Mouse (Mus musculus) limb, embryonic 13.5 days (tissue): ENCODE results near the gene Engase. TPM values are rescaled to one million over a fixed set of nuclear protein-coding genes. Genes with fewer than 3 reads are reported as not detected.

ENCODE experiments used
- ATAC-seq: fragments of 200-750 bp; cut with Nextera tagmentation; 2 replicates; pipeline ENCODE4 v1.8.0; 2017; ENCODE audit warnings: low read depth, moderate number of reproducible peaks, moderate TSS enrichment; ENCODE audit not compliant: low FRiP score
- H3K27ac ChIP-seq: fragments of 300-500 bp; sonication (generic); 2 replicates; pipeline ENCODE4 v1.5.1; 2015; ENCODE audit warnings: inconsistent platforms, mild to moderate bottlenecking, moderate library complexity
- H3K27me3 ChIP-seq: fragments of 300-500 bp; sonication (generic); 2 replicates; pipeline ENCODE4 v1.6.1; 2015; ENCODE audit warnings: mild to moderate bottlenecking, inconsistent platforms
- H3K36me3 ChIP-seq: fragments of 300-500 bp; sonication (generic); 2 replicates; pipeline ENCODE4 v1.6.1; 2015; ENCODE audit warnings: inconsistent platforms, mild to moderate bottlenecking, moderate library complexity
- H3K4me1 ChIP-seq: fragments of 300-500 bp; sonication (generic); 2 replicates; pipeline ENCODE4 v1.6.1; 2015; ENCODE audit warnings: inconsistent platforms
- H3K4me2 ChIP-seq: fragments of 300-500 bp; sonication (generic); replicated peaks from 2 replicates; pipeline ENCODE4 v1.6.1; 2015; ENCODE audit warnings: inconsistent platforms, mild to moderate bottlenecking, moderate library complexity
- H3K4me3 ChIP-seq: fragments of 300-500 bp; sonication (generic); 2 replicates; pipeline ENCODE4 v1.5.1; 2015; ENCODE audit warnings: moderate library complexity, mild to moderate bottlenecking, inconsistent platforms
- H3K9ac ChIP-seq: fragments of 300-500 bp; sonication (generic); 2 replicates; pipeline ENCODE4 v1.6.1; 2015; ENCODE audit warnings: mild to moderate bottlenecking, inconsistent platforms
- H3K9me3 ChIP-seq: fragments of 300-500 bp; sonication (generic); 2 replicates; pipeline ENCODE4 v1.6.1; 2016; ENCODE audit warnings: inconsistent platforms
- WGBS: fragments of 180-500 bp; shearing (Covaris S2); methylation state at CpG from one replicate; pipeline ENCODE4 v1.1.7; 2015; 5-methylcytosine and 5-hydroxymethylcytosine counted together
- polyA plus RNA-seq: library from polyadenylated mRNA; unstranded; fragments of >200 nt; fragmentation: Nextera tagmentation; extraction: Ambion mirVana; gene quantifications from 2 replicates; pipeline ENCODE4 v1.2.1, GENCODE M21; 2015

The Engase gene
- polyA plus RNA-seq, 1 experiment from 2014 or later = 5.5 TPM

DNA sequence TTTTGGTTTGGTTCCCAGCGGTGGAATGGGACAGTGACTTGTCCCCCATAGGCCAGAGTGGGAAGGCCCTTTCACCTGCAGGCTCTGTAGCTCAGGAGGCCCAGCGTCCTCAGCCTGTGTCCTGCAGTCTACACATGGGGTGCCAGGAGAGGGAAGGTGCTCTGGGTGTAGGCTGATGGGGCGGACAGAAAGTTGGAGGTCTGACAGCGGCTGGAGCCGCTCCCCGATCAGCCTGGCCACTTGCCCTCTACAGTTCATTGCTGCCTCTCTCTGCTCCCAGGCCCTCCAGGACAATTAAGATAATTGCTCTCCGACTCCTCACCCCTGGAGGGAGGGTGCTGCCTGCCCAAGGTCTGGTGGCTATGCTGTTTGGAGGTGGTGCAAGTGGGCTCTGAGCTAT, 42.1 kb downstream of the Engase start:
- Histone ChIP-seq H3K9ac (no peak overlapping the region), H3K9me3 (no peaks in the 10 kb centered on the region), H3K27ac (no peak overlapping the region), H3K4me2 (no peak overlapping the region), H3K4me3 (no peak overlapping the region), H3K4me1 (peaks cover 4% of the 10 kb centered on the region), H3K27me3 (peaks cover 10% of the 10 kb centered on the region), H3K36me3 (no peaks in the 10 kb centered on the region)
- 62% methylated on average over 7 of the region's 7 CpGs for WGBS
- no peak for ATAC-seq

DNA sequence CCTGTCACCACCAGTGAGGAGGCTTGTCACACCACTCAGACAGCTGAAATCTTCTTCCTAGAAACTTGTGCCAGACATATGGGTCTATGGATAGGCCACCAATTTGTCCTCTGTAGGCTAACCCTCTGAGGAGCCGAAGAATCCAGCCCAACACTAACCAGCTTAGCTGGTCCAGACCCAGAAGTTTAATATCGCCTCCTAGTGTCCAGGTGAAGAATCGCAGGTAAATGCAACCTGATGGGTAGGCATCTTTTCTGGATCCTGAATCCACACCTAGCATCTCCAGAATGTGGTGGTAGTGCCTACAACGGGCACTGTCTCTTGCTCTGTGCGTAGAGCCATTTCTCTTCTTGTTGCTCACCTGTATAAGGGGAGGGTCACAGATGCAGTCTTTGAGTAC, 43.6 kb downstream of the Engase start:
- peaks cover 3% of the 10 kb centered on the region; the same call in 1 of the 2 replicates for H3K27me3 ChIP-seq
- no peak overlapping the region for H3K27ac ChIP-seq
- ATAC-seq = no peak
- no peak overlapping the region for H3K4me2 ChIP-seq
- no peaks in the 10 kb centered on the region for H3K4me1 ChIP-seq
- H3K36me3 ChIP-seq = no peaks in the 10 kb centered on the region
- H3K9ac ChIP-seq = no peak overlapping the region
- no peak overlapping the region for H3K4me3 ChIP-seq
- H3K9me3 ChIP-seq = no peaks in the 10 kb centered on the region
- 61% methylated on average over 5 of the region's 5 CpGs for whole genome bisulfite sequencing

DNA sequence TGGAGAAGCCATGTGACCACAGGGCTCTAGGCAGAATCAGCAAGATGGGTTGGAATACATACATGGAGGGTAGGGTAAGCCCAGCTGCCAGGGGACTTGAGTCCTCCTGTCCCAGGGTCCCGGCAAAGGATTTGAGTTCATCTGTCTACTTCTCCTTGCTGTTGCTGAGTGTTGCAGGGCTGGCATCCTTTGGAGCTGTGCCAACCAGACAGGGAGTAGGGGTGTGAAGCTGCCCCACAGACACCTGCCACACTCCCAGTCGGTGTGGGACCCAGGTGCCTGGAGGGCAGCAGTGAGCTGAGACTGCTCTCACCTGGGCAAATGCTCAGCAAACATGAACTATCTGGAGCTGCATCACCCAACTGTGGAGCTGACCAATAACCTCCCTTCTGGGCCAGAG, 44.3 kb downstream of the Engase start:
- Histone ChIP-seq H3K4me2 (no peak overlapping the region), H3K9me3 (no peaks in the 10 kb centered on the region), H3K4me3 (no peak overlapping the region), H3K36me3 (no peaks in the 10 kb centered on the region), H3K9ac (no peak overlapping the region), H3K27ac (no peak overlapping the region), H3K4me1 (no peaks in the 10 kb centered on the region), H3K27me3 (peaks cover 3% of the 10 kb centered on the region; the same call in 1 of the 2 replicates)
- ATAC-seq = no peak
- WGBS = 85% methylated on average over 2 of the region's 2 CpGs

DNA sequence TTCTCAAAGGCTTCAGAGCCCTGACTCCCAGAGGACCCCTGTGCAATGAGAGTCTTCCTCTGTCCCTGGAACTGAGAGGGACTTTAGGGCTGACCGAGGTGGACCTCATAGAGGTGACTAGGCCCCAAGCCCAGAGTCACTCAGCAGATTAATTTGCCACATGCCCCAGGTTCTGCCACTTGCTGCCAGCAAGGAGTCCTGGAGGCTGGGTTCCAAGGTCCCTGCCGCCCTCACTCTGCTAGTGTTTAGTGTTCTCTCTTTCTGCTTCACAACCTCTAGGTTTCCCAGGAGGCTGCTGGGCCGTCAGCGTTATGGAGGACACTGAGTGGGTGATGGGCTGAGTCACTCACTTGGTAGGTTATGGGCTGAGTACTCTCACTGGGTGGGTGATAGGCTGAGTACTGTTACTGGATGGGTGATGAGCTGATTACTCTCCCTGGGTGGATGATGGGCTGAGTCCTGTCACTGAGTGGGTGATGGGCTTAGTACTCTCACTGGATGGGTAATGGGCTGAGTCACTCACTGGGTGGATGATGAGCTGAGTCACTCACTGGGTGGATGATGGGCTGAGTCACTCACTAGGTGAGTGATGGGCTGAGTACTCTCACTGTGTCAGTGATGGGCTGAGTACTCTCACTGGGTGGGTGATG, 47.0 kb downstream of the Engase start:
- H3K4me3 ChIP-seq = no peak overlapping the region
- 85% methylated on average over 4 of the region's 4 CpGs for WGBS
- H3K9ac ChIP-seq = no peak overlapping the region
- peaks cover 5% of the 10 kb centered on the region; the same call in 1 of the 2 replicates for H3K27me3 ChIP-seq
- H3K36me3 ChIP-seq = no peaks in the 10 kb centered on the region
- no peak overlapping the region for H3K27ac ChIP-seq
- ATAC-seq = no peak
- no peaks in the 10 kb centered on the region for H3K4me1 ChIP-seq
- no peaks in the 10 kb centered on the region for H3K9me3 ChIP-seq
- no peak overlapping the region for H3K4me2 ChIP-seq

DNA sequence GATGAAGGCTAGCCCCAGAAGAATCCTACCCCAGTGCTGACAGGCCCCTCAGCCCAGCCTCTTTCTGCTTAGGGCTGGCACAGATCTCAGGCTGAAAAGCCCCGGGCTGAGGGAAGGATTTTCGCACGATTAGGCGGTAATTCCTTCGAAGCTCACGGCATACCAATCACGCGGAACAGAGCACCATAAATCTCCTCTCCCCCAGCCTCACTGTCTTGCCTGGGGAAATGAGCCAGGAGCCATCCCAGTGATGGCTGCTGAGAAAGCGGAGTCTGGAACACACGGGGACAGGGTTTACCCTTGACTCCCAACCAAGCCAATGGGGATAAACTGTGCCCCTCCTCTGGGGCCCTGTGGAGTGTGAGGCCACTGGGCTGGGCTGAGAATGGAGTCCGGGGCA, 48.4 kb downstream of the Engase start:
- peaks cover 5% of the 10 kb centered on the region; the same call in 1 of the 2 replicates for H3K27me3 ChIP-seq
- H3K4me1 ChIP-seq = no peaks in the 10 kb centered on the region
- no peak overlapping the region for H3K9ac ChIP-seq
- H3K9me3 ChIP-seq = no peaks in the 10 kb centered on the region
- no peaks in the 10 kb centered on the region for H3K36me3 ChIP-seq
- WGBS = 34% methylated on average over 11 of the region's 11 CpGs
- H3K4me3 ChIP-seq = no peak overlapping the region
- H3K4me2 ChIP-seq = no peak overlapping the region
- no peak overlapping the region for H3K27ac ChIP-seq
- no peak for ATAC-seq

DNA sequence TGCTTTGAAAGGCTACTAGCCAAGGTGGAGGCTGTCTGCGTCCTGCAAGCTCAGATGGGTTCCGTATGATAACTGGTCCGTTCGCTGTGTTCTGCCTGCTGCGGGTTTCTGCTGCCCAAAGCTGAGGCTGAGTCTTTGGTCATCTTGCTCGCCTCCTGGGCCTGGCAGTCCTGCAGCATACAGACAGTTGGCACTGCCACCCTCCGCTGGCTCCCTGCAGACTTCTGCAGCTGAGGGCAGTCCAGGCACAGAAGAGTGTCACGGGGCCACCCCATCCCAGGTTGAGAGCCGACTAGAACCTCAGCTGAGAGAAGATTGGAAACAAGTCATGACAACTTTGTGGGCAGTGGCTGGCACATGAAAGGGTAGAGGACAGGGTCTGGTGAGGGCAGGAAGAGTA, 52.1 kb downstream of the Engase start:
- Histone ChIP-seq H3K4me2 (no peak overlapping the region), H3K9ac (no peak overlapping the region), H3K9me3 (no peaks in the 10 kb centered on the region), H3K4me1 (peaks cover 3% of the 10 kb centered on the region), H3K36me3 (no peaks in the 10 kb centered on the region), H3K27me3 (peaks cover 7% of the 10 kb centered on the region), H3K4me3 (no peak overlapping the region), H3K27ac (no peak overlapping the region)
- no peak for ATAC-seq
- WGBS = 85% methylated on average over 9 of the region's 9 CpGs

DNA sequence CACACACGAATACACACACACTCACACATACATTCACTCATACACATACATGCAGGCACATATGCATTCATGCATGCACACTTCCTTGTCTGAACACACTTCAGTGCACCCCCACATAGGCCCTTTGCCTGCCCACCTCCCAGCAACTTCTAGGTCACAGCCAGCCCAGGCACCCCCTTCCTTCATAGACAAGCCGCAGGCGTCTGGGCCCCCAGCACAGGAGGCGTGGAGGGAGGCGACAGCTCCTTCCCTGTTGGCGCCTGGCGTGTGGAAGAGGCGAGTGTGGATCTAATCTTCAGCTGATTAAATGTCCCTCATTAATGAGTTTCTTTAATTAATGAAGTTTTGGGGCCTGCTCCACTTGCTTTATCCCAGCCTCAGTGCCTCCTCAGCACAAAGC, 53.7 kb downstream of the Engase start:
- Histone ChIP-seq H3K4me2 (no peak overlapping the region), H3K9me3 (no peaks in the 10 kb centered on the region), H3K27me3 (peaks cover 17% of the 10 kb centered on the region), H3K36me3 (no peaks in the 10 kb centered on the region), H3K4me3 (no peak overlapping the region), H3K9ac (no peak overlapping the region), H3K27ac (no peak overlapping the region), H3K4me1 (peaks cover 10% of the 10 kb centered on the region)
- 76% methylated on average over 8 of the region's 8 CpGs for WGBS
- no peak for ATAC-seq

DNA sequence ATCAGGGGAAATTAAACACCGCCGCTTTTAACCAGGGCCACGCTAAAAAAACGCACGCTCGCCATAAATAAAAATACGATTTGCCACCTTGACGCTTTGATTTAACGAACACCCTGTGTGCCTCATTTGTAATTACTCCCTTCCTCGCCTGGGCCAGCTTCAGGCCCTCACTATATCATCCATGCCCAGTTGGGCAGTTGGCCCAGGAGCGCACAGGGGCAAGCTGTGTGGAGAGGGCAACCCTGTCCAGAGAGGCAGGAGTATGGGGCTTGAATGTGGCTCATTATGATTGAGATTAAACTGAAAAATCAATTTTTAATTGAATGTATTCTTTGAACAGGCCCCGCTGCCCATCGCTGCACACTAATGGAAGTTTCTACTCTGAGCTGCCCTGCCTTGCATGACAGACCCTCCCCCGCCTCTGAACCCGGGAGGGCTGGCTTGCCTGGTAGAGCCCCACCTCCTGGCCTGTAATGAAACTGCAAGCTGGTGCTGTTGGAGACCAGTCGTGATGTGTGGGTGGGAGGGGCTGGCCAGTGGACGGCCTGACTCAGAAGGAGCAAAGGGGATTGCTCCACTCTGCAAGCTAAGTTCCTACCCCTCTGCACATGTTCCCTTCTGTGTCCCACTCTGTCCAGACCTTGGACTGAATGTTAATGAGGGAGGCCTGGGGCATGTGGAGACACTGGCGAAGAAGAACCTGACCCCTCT, 57.9 kb downstream of the Engase start:
- peaks cover 12% of the 10 kb centered on the region for H3K27me3 ChIP-seq
- peaks cover 10% of the 10 kb centered on the region for H3K4me1 ChIP-seq
- H3K9ac ChIP-seq = no peak overlapping the region
- H3K27ac ChIP-seq = no peak overlapping the region
- H3K4me3 ChIP-seq = no peak overlapping the region
- no peak; the same call in 1 of the 2 replicates for ATAC-seq
- WGBS = 19% methylated on average over 18 of the region's 18 CpGs
- no peaks in the 10 kb centered on the region for H3K9me3 ChIP-seq
- no peaks in the 10 kb centered on the region for H3K36me3 ChIP-seq
- no peak overlapping the region for H3K4me2 ChIP-seq

DNA sequence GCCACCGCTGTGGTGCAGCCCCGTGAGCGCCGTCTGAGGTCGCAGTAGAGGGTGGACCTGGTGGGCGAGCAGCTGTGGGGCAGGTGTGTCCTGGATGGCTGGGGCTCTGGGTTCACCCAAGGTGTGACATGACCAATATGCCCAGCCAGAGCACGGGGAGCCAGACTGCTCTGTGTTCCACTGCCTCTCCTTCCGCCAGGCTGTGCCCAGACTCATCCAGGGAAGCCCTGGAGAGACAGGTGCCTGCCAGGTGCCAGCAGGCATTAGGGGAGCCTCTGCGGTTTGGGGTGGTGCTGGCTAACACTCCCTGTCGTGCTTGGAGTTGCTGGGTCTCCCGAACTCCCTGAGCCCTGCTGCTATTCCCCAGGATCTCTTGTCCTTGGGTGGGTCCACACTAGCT, 61.4 kb downstream of the Engase start:
- ATAC-seq = no peak
- peaks cover 7% of the 10 kb centered on the region for H3K4me1 ChIP-seq
- no peak overlapping the region for H3K4me2 ChIP-seq
- peaks cover 16% of the 10 kb centered on the region for H3K27me3 ChIP-seq
- H3K36me3 ChIP-seq = no peaks in the 10 kb centered on the region
- H3K27ac ChIP-seq = no peak overlapping the region
- no peak overlapping the region for H3K4me3 ChIP-seq
- WGBS = 79% methylated on average over 11 of the region's 11 CpGs
- no peaks in the 10 kb centered on the region for H3K9me3 ChIP-seq
- H3K9ac ChIP-seq = no peak overlapping the region

Other genes starting within 250 kb of the Engase start
- 15.9 and 17.1 TPM in 2 replicates for gene Cyth1, start 228.2 kb upstream of the Engase start, polyA plus RNA-seq
- 22.1 and 25.0 TPM in 2 replicates for gene Usp36, start 186.6 kb upstream of the Engase start, polyA plus RNA-seq
- gene Cep295nl, start 134.3 kb upstream of the Engase start, polyA plus RNA-seq = 0.55 and 0.86 TPM in 2 replicates
- gene Timp2, start 121.1 kb upstream of the Engase start, polyA plus RNA-seq = 115 and 116 TPM in 2 replicates
- gene Lgals3bp, start 74.7 kb upstream of the Engase start, polyA plus RNA-seq = 7.3 TPM in 2 replicates
- gene Cant1, start 57.7 kb upstream of the Engase start, polyA plus RNA-seq = 31.1 and 32.1 TPM in 2 replicates
- gene C1qtnf1, start 48.6 kb upstream of the Engase start, polyA plus RNA-seq = 6.6 TPM in 2 replicates